Mouse (Mus musculus) forebrain, embryonic 11.5 days (tissue): ENCODE results near the gene Tmem238l. TPM values are rescaled to one million over a fixed set of nuclear protein-coding genes. Genes with fewer than 3 reads are reported as not detected.

ENCODE experiments used
- ATAC-seq: fragments of 200-750 bp; cut with Nextera tagmentation; replicated peaks from 2 replicates; pipeline ENCODE4 v1.8.0; 2017; ENCODE audit warnings: moderate TSS enrichment; ENCODE audit not compliant: low FRiP score
- DNase-seq: peaks from one replicate; pipeline ENCODE4 v3.0.0-alpha.2; 2017; ENCODE audit warnings: low spot score
- H3K27ac ChIP-seq: fragments of 300-500 bp; sonication (generic); 2 replicates; pipeline ENCODE4 v1.5.1; 2014; ENCODE audit warnings: low read depth, low read length
- H3K27me3 ChIP-seq: fragments of 300-500 bp; sonication (generic); 2 replicates; pipeline ENCODE4 v1.6.1; 2014; ENCODE audit warnings: mild to moderate bottlenecking, low read length, mixed read lengths; ENCODE audit not compliant: control insufficient read depth, insufficient read depth
- H3K36me3 ChIP-seq: fragments of 300-500 bp; sonication (generic); 2 replicates; pipeline ENCODE4 v1.6.1; 2014; ENCODE audit warnings: mild to moderate bottlenecking, low read length, moderate library complexity, mixed read lengths; ENCODE audit not compliant: control insufficient read depth, insufficient read depth
- H3K4me1 ChIP-seq: fragments of 300-500 bp; sonication (generic); replicated peaks from 2 replicates; pipeline ENCODE4 v1.6.1; 2014; ENCODE audit warnings: low read length, mixed read lengths; ENCODE audit not compliant: control insufficient read depth, insufficient read depth
- H3K4me2 ChIP-seq: fragments of 300-500 bp; sonication (generic); 2 replicates; pipeline ENCODE4 v1.6.1; 2014; ENCODE audit warnings: low read depth, mild to moderate bottlenecking, low read length, moderate library complexity, mixed read lengths; ENCODE audit not compliant: severe bottlenecking
- H3K4me3 ChIP-seq: fragments of 300-500 bp; sonication (generic); 2 replicates; pipeline ENCODE4 v1.5.1; 2014; ENCODE audit warnings: low read depth, low read length
- H3K9ac ChIP-seq: fragments of 300-500 bp; sonication (generic); 2 replicates; pipeline ENCODE4 v1.6.1; 2014; ENCODE audit warnings: low read length
- H3K9me3 ChIP-seq: fragments of 300-500 bp; sonication (generic); 2 replicates; pipeline ENCODE4 v1.6.1; 2016; ENCODE audit warnings: low read length, mixed read lengths; ENCODE audit not compliant: control insufficient read depth
- WGBS: fragments of 180-500 bp; shearing (Covaris S2); extraction: QIAGEN DNeasy Blood & Tissue Kit; methylation state at CpG from one replicate; pipeline ENCODE4 v1.1.7; 2014; 5-methylcytosine and 5-hydroxymethylcytosine counted together
- polyA plus RNA-seq: library from polyadenylated mRNA; unstranded; fragments of >200 nt; fragmentation: Nextera tagmentation; extraction: Ambion mirVana; gene quantifications from 2 replicates; pipeline ENCODE4 v1.2.1, GENCODE M21; 2014

The Tmem238l gene
- polyA plus RNA-seq, 1 experiment from 2014 or later: not detected

DNA sequence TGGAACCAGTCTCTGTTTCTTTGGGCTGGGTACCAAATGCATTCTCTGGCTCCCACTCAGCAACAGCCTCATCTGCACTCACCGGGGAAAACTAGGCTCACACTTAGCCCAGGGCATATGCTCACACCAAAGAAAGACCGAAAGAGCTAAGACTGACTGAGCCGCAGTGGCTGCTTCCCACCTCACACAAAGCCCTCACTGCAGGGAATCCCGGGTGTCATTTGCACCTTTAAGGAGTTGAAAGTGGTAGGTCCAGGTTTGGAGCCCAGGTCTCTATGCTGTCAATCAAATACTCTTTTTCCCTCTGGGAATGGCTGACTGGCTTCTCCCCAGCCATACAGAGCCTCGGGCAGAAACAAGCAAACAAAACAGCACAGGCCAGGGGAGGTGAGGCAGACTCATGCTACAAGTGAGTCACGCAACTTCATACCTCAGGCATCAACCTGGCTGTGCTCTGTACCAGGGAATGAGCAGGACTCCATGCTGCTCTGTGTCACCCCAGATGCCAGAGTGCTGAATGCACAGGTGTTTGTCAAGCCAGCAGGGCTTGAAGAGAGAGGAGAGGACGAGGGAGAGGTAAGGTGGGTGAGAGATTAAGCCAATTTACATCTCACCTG lies 10.2 kb downstream of the Tmem238l start:
- WGBS: 25% methylated on average over 7 of the region's 7 CpGs
- no peaks in the 10 kb centered on the region for H3K36me3 ChIP-seq
- no peaks in the 10 kb centered on the region for H3K9me3 ChIP-seq
- no peak overlapping the region for H3K4me2 ChIP-seq
- no peaks in the 10 kb centered on the region for H3K27me3 ChIP-seq
- ATAC-seq: no peak
- H3K4me3 ChIP-seq: no peak overlapping the region
- H3K9ac ChIP-seq: no peak overlapping the region
- H3K4me1 ChIP-seq: no peaks in the 10 kb centered on the region
- DNase-seq: no peak
- no peak overlapping the region for H3K27ac ChIP-seq

DNA sequence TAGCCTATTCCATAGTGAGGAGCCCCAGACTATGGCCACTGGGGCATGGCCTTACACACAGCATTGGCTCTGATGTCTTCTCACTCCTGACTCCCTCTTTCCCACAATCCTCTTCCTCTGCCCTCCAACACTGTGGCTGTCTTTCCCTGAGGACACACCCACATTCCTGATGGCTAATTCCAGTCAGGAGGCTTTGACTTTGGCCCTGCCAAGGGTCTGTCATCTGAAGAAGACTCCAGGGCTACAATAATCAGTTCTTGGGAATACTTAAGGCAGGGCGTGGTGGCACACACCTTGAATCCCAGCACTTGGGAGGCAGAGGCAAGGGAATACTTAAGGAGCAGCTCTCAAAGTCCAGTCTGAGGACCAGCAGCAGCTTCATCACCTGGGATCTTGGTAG lies 12.1 kb downstream of the Tmem238l start:
- ATAC-seq (no peak), DNase-seq (no peak)
- no peak overlapping the region for H3K27ac ChIP-seq
- WGBS: 63% methylated on average over 1 of the region's 1 CpGs
- no peaks in the 10 kb centered on the region for H3K36me3 ChIP-seq
- no peak overlapping the region for H3K9ac ChIP-seq
- no peaks in the 10 kb centered on the region for H3K27me3 ChIP-seq
- H3K9me3 ChIP-seq: no peaks in the 10 kb centered on the region
- no peaks in the 10 kb centered on the region for H3K4me1 ChIP-seq
- no peak overlapping the region for H3K4me3 ChIP-seq
- no peak overlapping the region for H3K4me2 ChIP-seq

DNA sequence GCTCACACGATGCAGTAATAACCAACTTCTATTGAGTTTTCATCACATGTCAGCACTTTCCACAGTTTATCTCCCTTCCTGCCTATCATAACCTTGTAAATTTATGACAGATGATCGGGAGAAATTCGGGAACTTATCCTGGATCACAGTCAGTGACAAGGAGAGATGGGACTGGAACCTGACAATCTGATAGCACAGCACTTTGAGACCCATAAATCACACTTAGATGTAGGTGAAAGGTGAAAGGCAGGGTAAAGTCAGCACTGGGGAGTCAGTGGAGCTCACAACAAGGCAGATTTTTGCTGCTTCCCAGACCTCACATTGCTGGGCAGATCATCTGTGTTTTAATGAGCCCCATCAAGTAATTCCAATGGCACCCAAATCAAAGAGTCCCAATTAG lies 17.1 kb downstream of the Tmem238l start:
- H3K9me3 ChIP-seq: no peaks in the 10 kb centered on the region; the same call in 1 of the 2 replicates
- no peaks in the 10 kb centered on the region for H3K36me3 ChIP-seq
- no peaks in the 10 kb centered on the region for H3K27me3 ChIP-seq
- no peak overlapping the region for H3K4me2 ChIP-seq
- no peak for DNase-seq
- no peak for ATAC-seq
- no peak overlapping the region for H3K4me3 ChIP-seq
- WGBS: 81% methylated on average over 3 of the region's 3 CpGs
- H3K9ac ChIP-seq: no peak overlapping the region
- no peaks in the 10 kb centered on the region for H3K4me1 ChIP-seq
- no peak overlapping the region for H3K27ac ChIP-seq

DNA sequence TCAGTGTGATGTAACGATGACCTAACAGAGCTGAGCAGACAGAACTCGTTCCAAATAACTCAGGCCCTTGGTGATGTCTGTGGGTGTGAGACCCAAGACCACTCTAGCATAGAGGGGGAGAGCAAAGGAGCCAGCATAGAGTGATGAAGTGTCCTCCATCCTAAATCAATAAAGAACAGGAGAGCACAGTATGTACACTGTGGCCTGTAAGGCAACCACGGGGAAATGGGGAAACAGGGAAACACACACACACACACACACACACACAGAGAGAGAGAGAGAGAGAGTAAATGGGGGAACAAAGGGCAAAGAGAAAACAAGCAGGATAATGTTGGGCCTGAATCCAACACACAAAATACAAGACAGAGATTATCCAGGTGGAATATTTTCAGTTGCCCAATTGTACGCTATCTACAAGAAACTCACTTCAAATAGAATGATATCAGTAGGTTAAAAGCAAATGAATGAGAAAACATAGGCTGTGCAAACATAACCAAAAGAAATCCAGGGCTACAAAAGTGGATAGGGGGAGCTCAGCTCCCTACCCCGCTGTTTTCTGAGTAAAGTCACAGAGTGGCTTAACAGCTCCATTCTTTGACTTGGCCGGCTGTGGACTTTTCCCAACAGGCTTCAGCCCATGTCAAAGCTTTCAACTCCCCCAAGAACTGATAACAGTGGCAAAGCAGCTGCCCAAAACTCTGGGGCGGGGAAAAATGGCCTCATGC lies 19.3 kb downstream of the Tmem238l start:
- ATAC-seq (no peak), DNase-seq (no peak)
- no peaks in the 10 kb centered on the region for H3K4me1 ChIP-seq
- 88% methylated on average over 7 of the region's 7 CpGs for WGBS
- H3K4me3 ChIP-seq: no peak overlapping the region
- no peak overlapping the region for H3K27ac ChIP-seq
- H3K9ac ChIP-seq: no peak overlapping the region
- H3K27me3 ChIP-seq: no peaks in the 10 kb centered on the region
- H3K36me3 ChIP-seq: no peaks in the 10 kb centered on the region
- H3K9me3 ChIP-seq: no peaks in the 10 kb centered on the region; the same call in 1 of the 2 replicates
- H3K4me2 ChIP-seq: no peak overlapping the region

DNA sequence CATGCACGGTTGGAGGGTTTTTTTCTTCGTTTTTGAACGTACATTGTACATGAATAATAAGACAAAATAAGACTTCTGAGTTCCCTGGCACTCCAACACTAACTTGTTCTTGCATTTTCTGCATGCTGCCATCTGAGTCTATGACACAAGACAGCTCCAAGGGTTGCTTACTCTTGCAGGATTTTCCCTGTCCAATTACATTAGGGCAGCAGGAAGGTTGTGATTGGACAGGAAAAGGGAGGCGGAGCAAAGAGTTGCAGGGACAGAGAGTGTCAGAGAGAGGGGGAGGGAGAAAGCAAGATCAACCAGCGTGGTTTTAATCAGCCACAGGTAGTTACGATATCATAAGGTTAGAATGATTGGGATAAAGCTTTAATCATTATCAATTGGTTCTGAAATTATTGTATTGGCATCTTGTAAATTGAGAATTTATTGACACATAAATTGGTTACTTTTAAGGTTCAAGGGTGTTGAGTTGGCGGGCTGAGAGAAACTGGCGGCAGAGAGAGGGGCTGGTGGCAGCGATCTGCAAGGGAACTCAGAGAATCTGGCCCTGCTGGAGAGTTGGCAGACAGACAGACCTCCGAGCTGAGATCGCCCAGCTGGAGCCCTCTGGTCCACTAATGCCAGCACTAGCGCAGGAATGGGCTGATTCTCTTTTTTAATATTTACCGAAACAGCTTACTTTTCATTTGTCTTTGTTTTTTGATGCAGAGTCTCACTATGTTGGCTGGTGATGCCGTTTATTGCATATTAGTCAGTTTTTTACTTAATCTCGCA lies 25.1 kb downstream of the Tmem238l start:
- Histone ChIP-seq H3K9me3 (no peaks in the 10 kb centered on the region), H3K4me1 (peaks cover 5% of the 10 kb centered on the region; the same call in 1 of the 2 replicates), H3K9ac (no peak overlapping the region), H3K27me3 (no peaks in the 10 kb centered on the region), H3K36me3 (no peaks in the 10 kb centered on the region), H3K4me3 (no peak overlapping the region), H3K27ac (no peak overlapping the region), H3K4me2 (no peak overlapping the region)
- DNase-seq: no peak
- 77% methylated on average over 15 of the region's 15 CpGs for WGBS
- ATAC-seq: no peak

DNA sequence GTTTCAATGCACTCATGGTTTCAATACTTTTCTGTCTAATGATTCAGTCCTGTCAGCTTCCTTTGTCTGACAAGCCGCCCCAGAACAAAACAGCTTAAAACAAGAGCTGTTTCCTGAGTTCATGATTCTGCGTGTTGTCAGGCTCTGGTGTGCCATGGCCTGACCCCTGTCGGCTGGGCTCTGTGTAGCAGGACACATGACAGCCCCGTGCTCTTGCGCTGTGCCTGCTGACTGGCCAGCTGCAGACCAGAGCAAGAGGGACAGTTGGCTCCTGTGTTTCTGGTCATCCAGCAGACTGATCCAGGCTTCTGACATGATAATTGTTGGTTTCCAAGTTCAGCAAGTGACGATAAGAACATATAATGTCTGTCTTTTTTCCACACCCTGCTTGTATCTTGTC lies 26.4 kb downstream of the Tmem238l start:
- Histone ChIP-seq H3K4me1 (peaks cover 5% of the 10 kb centered on the region; the same call in 1 of the 2 replicates), H3K27me3 (no peaks in the 10 kb centered on the region), H3K9ac (no peak overlapping the region), H3K9me3 (no peaks in the 10 kb centered on the region), H3K4me3 (no peak overlapping the region), H3K36me3 (no peaks in the 10 kb centered on the region), H3K27ac (no peak overlapping the region), H3K4me2 (no peak overlapping the region)
- peak; percentile 70 for DNase-seq
- ATAC-seq: peak; percentile 57; the same call in 1 of the 2 replicates
- 37% methylated on average over 6 of the region's 6 CpGs for WGBS

DNA sequence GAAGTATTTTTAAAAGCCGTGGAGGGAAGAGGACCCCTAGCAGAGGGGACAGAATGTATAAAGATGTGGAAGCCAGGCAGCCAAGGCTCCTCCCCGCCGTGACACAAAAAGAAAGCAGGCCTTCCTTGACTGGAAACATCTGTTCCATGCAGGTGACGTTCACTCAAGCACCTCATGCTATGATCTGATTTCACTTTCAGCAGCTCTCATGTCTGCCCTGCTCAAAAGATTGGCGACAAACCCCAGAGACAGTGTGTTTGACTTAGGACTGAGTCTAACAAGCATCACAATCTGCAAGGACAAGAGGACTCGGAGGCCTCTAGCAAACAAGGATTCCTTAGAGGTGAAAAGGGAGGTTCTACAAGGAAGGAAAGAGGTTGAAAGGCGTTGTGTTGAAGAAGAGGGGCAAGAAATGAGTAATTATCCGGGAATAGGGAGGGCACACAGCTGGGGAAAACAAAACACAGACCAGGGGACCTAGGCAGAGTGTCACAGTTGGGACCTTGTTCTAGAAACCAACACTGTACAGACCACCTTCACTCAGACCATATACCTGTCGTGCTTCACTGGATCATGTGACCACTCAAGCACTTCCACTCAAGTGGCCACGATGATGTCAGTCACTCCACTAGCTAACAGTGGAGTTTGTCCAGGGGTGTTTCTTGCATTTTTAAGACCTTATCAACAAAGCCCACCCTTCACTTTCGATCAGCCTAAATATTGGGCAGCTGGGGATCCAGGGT lies 27.2 kb downstream of the Tmem238l start:
- Histone ChIP-seq H3K4me3 (no peak overlapping the region), H3K27me3 (no peaks in the 10 kb centered on the region), H3K27ac (peak overlapping the region; percentile 79), H3K9me3 (no peaks in the 10 kb centered on the region), H3K4me1 (peaks cover 5% of the 10 kb centered on the region; the same call in 1 of the 2 replicates), H3K36me3 (no peaks in the 10 kb centered on the region), H3K9ac (no peak overlapping the region; the same call in 1 of the 2 replicates), H3K4me2 (no peak overlapping the region)
- 60% methylated on average over 11 of the region's 11 CpGs for WGBS
- ATAC-seq: no peak; the same call in 1 of the 2 replicates
- no peak for DNase-seq
